Mouse (Mus musculus) midbrain, postnatal 0 days (tissue): ENCODE data around the gene Gsx1. TPM values are rescaled to one million over a fixed set of nuclear protein-coding genes. Genes with fewer than 3 reads are reported as not detected.

Source experiments
- ATAC-seq: fragments of 200-750 bp; cut with Nextera tagmentation; 2 replicates; pipeline ENCODE4 v1.8.0; 2017; ENCODE audit warnings: moderate number of reproducible peaks, mild to moderate bottlenecking, moderate TSS enrichment, moderate library complexity; ENCODE audit not compliant: low FRiP score
- DNase-seq: peaks from one replicate; pipeline ENCODE4 v3.0.0-alpha.2; 2015; ENCODE audit warnings: low spot score
- H3K27ac ChIP-seq: fragments of 300-500 bp; sonication (generic); 2 replicates; pipeline ENCODE4 v1.5.1; 2014; ENCODE audit warnings: low read depth, mild to moderate bottlenecking, low read length, mixed read lengths
- H3K27me3 ChIP-seq: fragments of 300-500 bp; sonication (generic); 2 replicates; pipeline ENCODE4 v1.6.1; 2014; ENCODE audit warnings: low read length, control low read depth, mixed read lengths; ENCODE audit not compliant: insufficient read depth
- H3K36me3 ChIP-seq: fragments of 300-500 bp; sonication (generic); 2 replicates; pipeline ENCODE4 v1.6.1; 2014; ENCODE audit warnings: low read length, control low read depth, mixed read lengths; ENCODE audit not compliant: insufficient read depth
- H3K4me1 ChIP-seq: fragments of 300-500 bp; sonication (generic); 2 replicates; pipeline ENCODE4 v1.6.1; 2014; ENCODE audit warnings: mild to moderate bottlenecking, control low read depth, antibody characterized with exemption, low read length, mixed read lengths; ENCODE audit not compliant: insufficient read depth
- H3K4me2 ChIP-seq: fragments of 300-500 bp; sonication (generic); 2 replicates; pipeline ENCODE4 v1.6.1; 2014; ENCODE audit warnings: low read depth, mild to moderate bottlenecking, low read length, mixed read lengths; ENCODE audit not compliant: poor library complexity, severe bottlenecking
- H3K4me3 ChIP-seq: fragments of 300-500 bp; sonication (generic); 2 replicates; pipeline ENCODE4 v1.5.1; 2014; ENCODE audit warnings: low read depth, mild to moderate bottlenecking, low read length, moderate library complexity
- H3K9ac ChIP-seq: fragments of 300-500 bp; sonication (generic); replicated peaks from 2 replicates; pipeline ENCODE4 v1.6.1; 2014; ENCODE audit warnings: mild to moderate bottlenecking, low read length, moderate library complexity, mixed read lengths; ENCODE audit not compliant: poor library complexity, severe bottlenecking
- H3K9me3 ChIP-seq: fragments of 300-500 bp; sonication (generic); 2 replicates; pipeline ENCODE4 v1.6.1; 2016; ENCODE audit warnings: low read length, control low read depth
- CTCF ChIP-seq: IDR thresholded peaks from 2 replicates; pipeline ENCODE4 v1.5.1; 2016; ENCODE audit warnings: antibody characterized with exemption, mild to moderate bottlenecking
- WGBS: fragments of 180-500 bp; shearing (Covaris S2); extraction: QIAGEN DNeasy Blood & Tissue Kit; methylation state at CpG from one replicate; pipeline ENCODE4 v1.1.7; 2014; 5-methylcytosine and 5-hydroxymethylcytosine counted together
- polyA plus RNA-seq: library from polyadenylated mRNA; unstranded; fragments of >200 nt; fragmentation: Nextera tagmentation; extraction: Ambion mirVana; gene quantifications from 2 replicates; pipeline ENCODE4 v1.2.1, GENCODE M21; 2015
- total RNA-seq: library from RNA; depleted of rRNA; stranded (reverse); fragments of >200 nt; gene quantifications from 2 replicates; pipeline ENCODE4 v1.2.3, GENCODE M21; 2014

Gene Gsx1
- total and polyA plus RNA-seq, 2 experiments from 2014 or later = 2.3 to 3.0 TPM

DNA sequence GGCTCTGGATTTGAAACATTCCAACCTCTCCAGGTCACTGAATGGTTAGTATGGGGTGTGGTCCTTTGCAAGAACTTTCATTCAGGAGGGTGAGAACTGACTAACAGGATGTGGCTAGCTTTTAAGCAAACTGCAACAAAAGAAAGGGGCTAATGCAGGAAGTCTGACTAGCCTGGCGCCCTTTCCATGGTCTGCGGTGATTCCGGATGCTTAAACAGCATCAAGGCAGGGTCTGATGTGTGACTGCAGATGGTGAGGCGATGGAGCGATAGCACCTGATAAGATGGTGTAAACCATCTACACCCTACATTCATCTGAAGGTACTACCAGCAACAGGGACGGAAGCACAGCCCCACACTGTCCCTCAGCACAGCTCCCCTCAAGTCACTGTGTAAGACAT lies 29.2 kb upstream of the Gsx1 start:
- WGBS = 93% methylated on average over 6 of the region's 6 CpGs
- H3K9me3 ChIP-seq = no peaks in the 10 kb centered on the region
- no peak overlapping the region for H3K9ac ChIP-seq
- H3K36me3 ChIP-seq = no peaks in the 10 kb centered on the region
- no peak overlapping the region for H3K27ac ChIP-seq
- H3K4me1 ChIP-seq = 0 out of 2 replicates have a peak, but pooled peaks cover 3% of the 10 kb centered on the region
- no peak for TF ChIP-seq CTCF
- no peak overlapping the region for H3K4me3 ChIP-seq
- no peak overlapping the region for H3K4me2 ChIP-seq
- no peaks in the 10 kb centered on the region; the same call in 1 of the 2 replicates for H3K27me3 ChIP-seq
- DNase-seq = no peak
- ATAC-seq = no peak

DNA sequence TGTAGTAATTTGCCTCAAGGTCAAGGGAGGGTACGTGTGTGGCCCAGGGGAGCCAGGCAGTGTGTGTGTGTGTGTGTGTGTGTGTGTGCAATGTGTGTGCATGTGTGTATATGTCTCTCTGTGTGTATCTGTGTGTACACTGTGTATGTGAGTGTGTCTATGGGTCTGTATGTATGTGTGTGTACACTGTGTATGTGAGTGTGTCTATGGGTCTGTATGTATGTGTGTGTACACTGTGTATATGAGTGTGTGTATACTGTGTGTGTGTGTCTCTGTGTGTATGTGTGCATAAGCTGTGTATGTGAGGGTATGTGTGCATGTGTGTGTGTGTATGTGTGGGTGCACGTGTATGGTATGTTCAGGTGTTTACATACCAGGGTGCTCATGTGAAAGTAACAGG lies 28.7 kb upstream of the Gsx1 start:
- no peak for TF ChIP-seq CTCF
- H3K27ac ChIP-seq = no peak overlapping the region
- ATAC-seq = no peak
- H3K4me1 ChIP-seq = 0 out of 2 replicates have a peak, but pooled peaks cover 3% of the 10 kb centered on the region
- H3K9ac ChIP-seq = no peak overlapping the region
- 88% methylated on average over 2 of the region's 2 CpGs for WGBS
- no peaks in the 10 kb centered on the region for H3K9me3 ChIP-seq
- no peaks in the 10 kb centered on the region for H3K36me3 ChIP-seq
- no peaks in the 10 kb centered on the region; the same call in 1 of the 2 replicates for H3K27me3 ChIP-seq
- no peak for DNase-seq
- H3K4me3 ChIP-seq = no peak overlapping the region
- H3K4me2 ChIP-seq = no peak overlapping the region

DNA sequence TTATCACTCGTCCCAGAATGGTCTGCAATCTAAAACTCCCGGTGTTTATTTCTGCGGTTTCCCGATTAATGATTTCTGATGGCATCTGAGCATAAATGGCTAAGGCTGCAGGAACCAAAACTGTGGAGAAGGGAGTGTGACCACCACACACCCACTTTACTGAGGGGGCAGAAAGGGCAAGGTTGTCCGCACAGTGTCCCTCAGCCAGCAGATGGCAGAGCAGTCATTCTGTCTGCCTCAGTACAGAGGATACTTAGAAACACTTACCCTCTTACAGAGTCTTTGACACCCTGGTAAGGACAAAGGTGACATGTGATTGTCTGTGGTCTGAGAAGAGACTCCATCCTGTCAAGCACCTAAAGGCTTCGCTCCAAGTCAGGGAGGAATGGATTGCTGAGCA lies 23.4 kb upstream of the Gsx1 start:
- no peak overlapping the region for H3K4me3 ChIP-seq
- DNase-seq (no peak), ATAC-seq (no peak)
- H3K9me3 ChIP-seq = no peaks in the 10 kb centered on the region
- H3K27ac ChIP-seq = no peak overlapping the region
- peak; percentile 40 for TF ChIP-seq CTCF
- no peak overlapping the region for H3K4me2 ChIP-seq
- H3K36me3 ChIP-seq = no peaks in the 10 kb centered on the region
- no peak overlapping the region for H3K9ac ChIP-seq
- H3K27me3 ChIP-seq = no peaks in the 10 kb centered on the region
- no peaks in the 10 kb centered on the region for H3K4me1 ChIP-seq
- 85% methylated on average over 6 of the region's 6 CpGs for WGBS

DNA sequence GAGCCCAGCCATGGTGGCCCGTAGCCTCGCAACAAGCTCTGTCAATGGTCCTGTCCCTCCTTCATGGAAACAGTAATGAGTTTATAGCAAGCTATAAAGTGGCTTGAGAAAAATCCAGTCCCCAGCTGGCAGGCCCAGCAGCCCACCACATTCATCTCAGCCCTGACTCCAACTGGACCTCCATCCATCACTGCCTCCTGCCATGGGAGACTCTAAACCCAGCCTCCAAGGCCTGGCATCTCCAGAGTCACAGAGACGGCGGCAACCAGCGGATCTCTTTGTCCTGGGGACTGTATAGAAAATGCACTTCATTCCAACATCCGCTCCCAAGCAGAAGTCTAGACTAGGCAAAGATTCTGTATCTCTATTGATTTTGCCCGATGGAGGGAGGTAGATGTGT lies 18.4 kb upstream of the Gsx1 start:
- Histone ChIP-seq H3K4me1 (no peaks in the 10 kb centered on the region), H3K9me3 (no peaks in the 10 kb centered on the region), H3K4me2 (no peak overlapping the region), H3K27ac (no peak overlapping the region), H3K27me3 (no peaks in the 10 kb centered on the region), H3K36me3 (no peaks in the 10 kb centered on the region), H3K9ac (no peak overlapping the region), H3K4me3 (no peak overlapping the region)
- 86% methylated on average over 7 of the region's 7 CpGs for WGBS
- ATAC-seq = no peak
- no peak for DNase-seq
- TF ChIP-seq CTCF = no peak

DNA sequence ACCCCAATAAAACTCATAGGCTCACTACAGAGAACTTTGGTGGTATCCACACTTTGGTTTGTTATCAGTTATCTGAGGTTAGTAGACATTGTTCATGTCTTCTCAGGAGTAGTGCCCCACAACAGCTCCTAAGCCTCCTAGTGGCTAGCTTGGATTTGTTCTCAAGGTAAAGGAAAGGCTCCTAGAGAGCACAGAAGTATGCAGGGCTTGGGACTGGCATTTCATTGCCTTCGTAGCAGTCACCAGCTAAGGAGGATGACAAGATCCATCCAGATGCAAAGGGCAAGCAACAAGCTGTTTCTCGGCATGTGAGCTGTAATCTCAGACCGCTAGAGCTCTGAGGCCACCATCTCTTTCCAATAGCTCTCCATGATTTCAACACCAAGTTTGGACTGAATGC lies 14.4 kb upstream of the Gsx1 start:
- DNase-seq = no peak

DNA sequence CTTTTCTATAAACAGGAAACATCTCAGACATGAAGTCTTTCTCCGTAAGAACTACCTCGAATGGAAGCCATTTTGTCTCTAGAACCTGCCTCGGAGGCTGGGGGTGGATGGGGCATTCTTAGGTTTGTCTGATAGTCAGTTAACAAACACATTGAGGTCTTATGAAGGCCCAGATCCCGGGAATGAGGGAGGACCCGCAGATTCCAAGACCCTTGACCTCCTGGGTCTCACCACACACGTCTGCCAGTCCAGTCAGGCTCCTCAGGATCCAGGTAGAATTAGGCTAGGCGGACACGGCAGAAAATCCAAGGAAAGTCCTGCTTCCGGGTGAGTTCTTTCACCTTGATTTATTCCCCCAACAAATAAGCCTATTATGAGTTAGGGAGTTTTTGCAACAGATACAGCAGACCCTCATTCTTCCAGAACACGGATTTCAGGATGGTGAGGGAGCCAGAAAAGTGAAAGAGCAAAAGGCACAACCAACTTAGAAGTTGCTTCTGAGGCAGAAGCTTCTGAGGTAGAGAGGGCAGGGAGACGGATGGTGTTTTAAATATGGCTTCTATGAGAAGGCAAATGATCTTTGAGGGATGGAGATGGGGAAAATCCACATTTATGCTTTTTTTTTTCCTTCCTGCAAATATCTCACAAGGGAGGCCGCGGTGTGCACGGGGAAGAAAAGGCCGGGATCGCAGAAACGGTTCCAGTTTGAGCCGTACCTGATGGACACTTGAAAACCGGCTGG lies 3.2 kb upstream of the Gsx1 start:
- no peaks in the 10 kb centered on the region for H3K9me3 ChIP-seq
- WGBS = 19% methylated on average over 12 of the region's 19 CpGs

More for the DNA sequence above, 14.4 kb upstream of the Gsx1 start:
- Histone ChIP-seq H3K36me3 (no peaks in the 10 kb centered on the region), H3K4me2 (no peak overlapping the region), H3K27me3 (no peaks in the 10 kb centered on the region), H3K4me1 (no peaks in the 10 kb centered on the region), H3K9me3 (no peaks in the 10 kb centered on the region), H3K9ac (no peak overlapping the region), H3K27ac (no peak overlapping the region), H3K4me3 (no peak overlapping the region)
- no peak for TF ChIP-seq CTCF
- ATAC-seq = no peak
- WGBS = 88% methylated on average over 3 of the region's 3 CpGs

More for the DNA sequence above, 3.2 kb upstream of the Gsx1 start:
- ATAC-seq (no peak), DNase-seq (no peak)
- Histone ChIP-seq H3K4me1 (peaks cover 5% of the 10 kb centered on the region), H3K4me3 (no peak overlapping the region), H3K27ac (no peak overlapping the region), H3K4me2 (no peak overlapping the region), H3K9ac (no peak overlapping the region), H3K27me3 (peaks cover 38% of the 10 kb centered on the region), H3K36me3 (no peaks in the 10 kb centered on the region)
- TF ChIP-seq CTCF = no peak
